8 mouse cellular contexts compared by ENCODE assay signal in genomic region chr6:48840371-48840969, GRCm38 (mm10). TPM values are rescaled to one million over a fixed set of nuclear protein-coding genes. Genes with fewer than 3 reads are reported as not detected.
A peak's percentile ranks its signal among the peaks of the same experiment; 100 is the strongest.
DNase-seq lines count a peak whose midpoint lies in the region; ATAC-seq lines count a peak whose summit lies in the region.

TSS of gene Tmem176a (plus strand) at chr6:48840919.

- no peaks in the 10 kb centered on the region for H3K9me3 ChIP-seq in intestine, embryonic 16.5 days (ENCODE audit: control insufficient read depth, low read length)
- no peaks in the 10 kb centered on the region for H3K9me3 ChIP-seq in liver, embryonic 11.5 days (ENCODE audit: control insufficient read depth, low read length)
- H3K9me3 ChIP-seq in midbrain, embryonic 16.5 days (replicated peaks; ENCODE audit: control insufficient read depth, low read length, poor library complexity, severe bottlenecking) = no peaks in the 10 kb centered on the region

- WGBS in intestine, embryonic 16.5 days = 4% methylated on average over 7 of the region's 7 CpGs
- WGBS in liver, embryonic 11.5 days = 24% methylated on average over 7 of the region's 7 CpGs
- 16% methylated on average over 7 of the region's 7 CpGs for WGBS in midbrain, embryonic 16.5 days

- H3K27ac ChIP-seq in intestine, embryonic 16.5 days (ENCODE audit: low read length) = peak within 1 kb of the TSS; percentile 98
- peak within 1 kb of the TSS; percentile 60 for H3K27ac ChIP-seq in liver, embryonic 11.5 days (ENCODE audit: low read depth, low read length)
- H3K27ac ChIP-seq in midbrain, embryonic 16.5 days (ENCODE audit: low read length) = peak within 1 kb of the TSS; percentile 75

- peak; percentile 45 for DNase-seq in ovary, adult 18-20 months (ENCODE audit: low spot score)
- DNase-seq in ovary, postnatal 10 days (ENCODE audit: low spot score) = no peak
- DNase-seq in heart, adult 11 months = peak; percentile 96
- DNase-seq in liver, embryonic 11.5 days (ENCODE audit: low spot score) = no peak
- no peak for DNase-seq in yolk sac, embryonic 10.5 days (ENCODE audit: low spot score)

- H3K36me3 ChIP-seq in intestine, embryonic 16.5 days (ENCODE audit: control insufficient read depth, insufficient read depth, low read length) = peaks cover 32% of the 10 kb centered on the region
- H3K36me3 ChIP-seq in liver, embryonic 11.5 days (ENCODE audit: control insufficient read depth, insufficient read depth, low read length) = peaks cover 5% of the 10 kb centered on the region
- no peaks in the 10 kb centered on the region for H3K36me3 ChIP-seq in midbrain, embryonic 16.5 days (ENCODE audit: control insufficient read depth, insufficient read depth, low read length)

- peak within 1 kb of the TSS; percentile 81 for H3K9ac ChIP-seq in intestine, embryonic 16.5 days (ENCODE audit: low read depth, low read length)
- H3K9ac ChIP-seq in liver, embryonic 11.5 days (ENCODE audit: low read depth, low read length) = peak within 1 kb of the TSS; percentile 55
- H3K9ac ChIP-seq in midbrain, embryonic 16.5 days (ENCODE audit: low read depth, low read length) = peak within 1 kb of the TSS; percentile 57

- ATAC-seq in common myeloid progenitor, adult 5-6 weeks (replicated peaks; ENCODE audit: low read depth, poor library complexity, severe bottlenecking) = peak; percentile 19
- ATAC-seq in intestine, embryonic 16.5 days = peak; percentile 61
- ATAC-seq in liver, embryonic 11.5 days (replicated peaks; ENCODE audit: low FRiP score) = 0 out of 2 replicates have a peak, but pooled peaks have one; percentile 15
- peak; percentile 21 for ATAC-seq in midbrain, embryonic 16.5 days

- peaks cover 35% of the 10 kb centered on the region for H3K4me1 ChIP-seq in intestine, embryonic 16.5 days (ENCODE audit: control insufficient read depth, insufficient read depth, low read length)
- H3K4me1 ChIP-seq in liver, embryonic 11.5 days (replicated peaks; ENCODE audit: control insufficient read depth, insufficient read depth, low read length) = peaks cover 3% of the 10 kb centered on the region; the same call in 1 of the 2 replicates
- H3K4me1 ChIP-seq in midbrain, embryonic 16.5 days (ENCODE audit: control insufficient read depth, insufficient read depth, low read length) = peaks cover 25% of the 10 kb centered on the region; the same call in 1 of the 2 replicates

- peak within 1 kb of the TSS; percentile 62 for H3K4me3 ChIP-seq in intestine, embryonic 16.5 days (ENCODE audit: low read length)
- H3K4me3 ChIP-seq in liver, embryonic 11.5 days (ENCODE audit: low read depth, low read length) = peak within 1 kb of the TSS; percentile 51
- peak within 1 kb of the TSS; percentile 40 for H3K4me3 ChIP-seq in midbrain, embryonic 16.5 days (ENCODE audit: low read depth, low read length)

- H3K27me3 ChIP-seq in intestine, embryonic 16.5 days (replicated peaks; ENCODE audit: control insufficient read depth, insufficient read depth, low read length) = no peaks in the 10 kb centered on the region
- no peaks in the 10 kb centered on the region for H3K27me3 ChIP-seq in liver, embryonic 11.5 days (replicated peaks; ENCODE audit: control insufficient read depth, insufficient read depth, low read length)
- no peaks in the 10 kb centered on the region for H3K27me3 ChIP-seq in midbrain, embryonic 16.5 days (ENCODE audit: control insufficient read depth, insufficient read depth, low read depth, low read length)

- peak within 1 kb of the TSS; percentile 89 for H3K4me2 ChIP-seq in intestine, embryonic 16.5 days (ENCODE audit: low read depth, low read length)
- H3K4me2 ChIP-seq in liver, embryonic 11.5 days = peak within 1 kb of the TSS; percentile 66
- H3K4me2 ChIP-seq in midbrain, embryonic 16.5 days (ENCODE audit: low read length) = peak within 1 kb of the TSS; percentile 45

RNA-seq across cellular contexts. Expression of gene Tmem176a, which starts in this region (rescaled TPM):
- total RNA-seq in common myeloid progenitor, adult 5-6 weeks (2017) = 33.7 and 54.6 TPM in 2 replicates
- polyA plus RNA-seq in intestine, embryonic 16.5 days (2015; fragmentation: Nextera tagmentation; extraction: Ambion mirVana) = 183 TPM in 2 replicates
- 56.6 and 66.1 TPM in 2 replicates for polyA plus RNA-seq in liver, embryonic 11.5 days (2014; fragmentation: Nextera tagmentation; extraction: Ambion mirVana)
- 17.9 and 19.7 TPM in 2 replicates for polyA plus RNA-seq in midbrain, embryonic 16.5 days (2015; fragmentation: Nextera tagmentation; extraction: Ambion mirVana)

Comparison
In these comparisons a context has a peak if more than half of its experiments do, and no peak if none do; other contexts are left out.
1. DNase-seq: peak in ovary, adult 18-20 months (single experiment) and heart, adult 11 months (single experiment); none in ovary, postnatal 10 days (single experiment), liver, embryonic 11.5 days (single experiment) and yolk sac, embryonic 10.5 days (single experiment).
2. Peak in every context shown above with its lines, with median percentiles within 50 percentile points of each other: ATAC-seq, H3K27ac ChIP-seq, H3K4me2 ChIP-seq, H3K4me3 ChIP-seq and H3K9ac ChIP-seq.